Mouse (Mus musculus) splenic B cell, adult 2 months (primary cell): ENCODE data around the gene B3gat2.

Experiments
- DNase-seq: peaks from one replicate; pipeline ENCODE4 v3.0.0-alpha.2; 2011; ENCODE audit warnings: low read depth, low spot score
- H3K27me3 ChIP-seq: 2 replicates; pipeline ENCODE4 v1.6.1; 2012; ENCODE audit warnings: mild to moderate bottlenecking, low read length, moderate library complexity, mixed read lengths; ENCODE audit not compliant: control insufficient read depth, poor library complexity, insufficient read depth, severe bottlenecking
- H3K36me3 ChIP-seq: 2 replicates; pipeline ENCODE4 v1.6.1; 2012; ENCODE audit warnings: mild to moderate bottlenecking, low read length, moderate library complexity, mixed read lengths; ENCODE audit not compliant: control insufficient read depth, poor library complexity, insufficient read depth, severe bottlenecking

B3gat2 gene

GRCm38 (mm10) chr1:23865566-23865965 is 104.0 kb downstream of the B3gat2 start:
- DNase-seq = no peak
- Histone ChIP-seq H3K36me3 (no peaks in the 10 kb centered on the region; the same call in 1 of the 2 replicates), H3K27me3 (no peaks in the 10 kb centered on the region)

DNA sequence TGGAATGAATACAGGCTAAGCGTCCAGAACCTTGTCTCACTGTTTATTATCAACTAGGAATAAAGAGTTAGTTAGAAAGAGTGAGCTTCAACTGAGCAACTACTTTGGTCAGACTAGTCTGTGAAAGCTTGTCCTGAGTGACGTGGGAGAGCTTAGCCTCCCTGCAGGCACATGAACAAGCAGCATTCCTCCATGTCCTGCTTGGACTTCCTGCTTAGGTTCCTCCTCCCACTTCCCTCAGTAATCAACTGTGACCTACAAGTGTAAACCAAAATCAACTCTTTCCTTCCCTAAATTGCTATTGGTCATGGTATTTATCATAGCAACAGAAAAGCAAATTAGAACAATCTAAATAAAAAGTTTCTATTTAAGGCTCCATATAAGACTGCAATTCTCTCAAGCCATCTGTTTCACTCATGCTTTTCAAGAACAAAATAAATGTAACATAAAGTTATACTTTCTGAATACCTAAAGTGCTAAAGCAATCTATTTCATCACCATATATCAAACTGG is 105.9 kb downstream of the B3gat2 start:
- Histone ChIP-seq H3K36me3 (no peaks in the 10 kb centered on the region; the same call in 1 of the 2 replicates), H3K27me3 (no peaks in the 10 kb centered on the region)
- no peak for DNase-seq

DNA sequence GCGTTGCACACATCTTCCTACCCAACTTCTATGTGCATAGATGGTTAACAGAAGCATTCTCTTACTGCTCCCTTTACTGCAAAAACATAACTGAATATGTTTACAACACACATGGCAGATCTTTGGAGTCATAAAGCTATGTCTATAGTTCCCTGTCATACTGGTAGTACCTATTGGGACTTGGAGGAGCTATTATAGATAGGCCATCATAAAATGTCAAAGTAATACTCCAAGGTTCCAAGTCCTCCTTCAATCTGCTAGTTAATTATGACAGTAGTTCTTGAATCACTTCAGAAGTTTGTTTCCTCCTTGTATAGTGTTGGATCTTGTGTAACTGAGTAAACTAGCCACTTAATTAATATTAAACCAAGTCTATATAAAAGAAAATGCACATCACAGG is 110.6 kb downstream of the B3gat2 start:
- H3K36me3 ChIP-seq = no peaks in the 10 kb centered on the region; the same call in 1 of the 2 replicates
- DNase-seq = no peak
- no peaks in the 10 kb centered on the region for H3K27me3 ChIP-seq

GRCm38 (mm10) chr1:23882681-23883080 is 121.1 kb downstream of the B3gat2 start:
- Histone ChIP-seq H3K36me3 (no peaks in the 10 kb centered on the region), H3K27me3 (no peaks in the 10 kb centered on the region)
- DNase-seq = no peak

DNA sequence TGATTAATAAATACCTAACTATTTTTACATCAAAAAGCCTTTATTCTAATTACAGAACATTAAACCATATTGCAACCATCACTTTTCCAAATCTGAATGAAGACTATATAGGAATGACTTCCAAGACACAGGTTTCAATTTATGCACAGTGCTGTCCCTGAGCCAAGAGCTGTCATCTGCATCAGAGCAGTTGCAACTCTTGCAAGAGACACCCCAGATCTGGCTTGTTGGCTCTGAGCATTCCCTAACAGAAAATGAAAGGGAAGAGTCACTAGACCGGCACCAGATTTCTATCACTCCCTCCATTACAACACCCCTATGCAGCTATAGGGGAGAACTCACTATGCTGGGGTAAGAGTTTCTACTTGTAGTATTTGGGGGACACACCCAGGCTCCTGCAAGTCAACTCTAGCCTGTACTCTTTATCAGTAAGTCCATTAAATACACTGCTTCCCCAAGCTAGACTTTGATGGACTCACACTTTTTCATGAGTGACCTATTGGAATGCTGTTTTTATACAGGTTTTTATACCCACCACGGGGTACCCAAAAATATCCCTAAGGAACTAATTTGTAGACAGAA is 122.6 kb downstream of the B3gat2 start:
- Histone ChIP-seq H3K27me3 (no peaks in the 10 kb centered on the region), H3K36me3 (no peaks in the 10 kb centered on the region)

GRCm38 (mm10) chr1:23884914-23885313 is 123.4 kb downstream of the B3gat2 start:
- Histone ChIP-seq H3K27me3 (no peaks in the 10 kb centered on the region), H3K36me3 (no peaks in the 10 kb centered on the region)
- DNase-seq = no peak

More for the DNA sequence above, 122.6 kb downstream of the B3gat2 start:
- DNase-seq = no peak

DNA sequence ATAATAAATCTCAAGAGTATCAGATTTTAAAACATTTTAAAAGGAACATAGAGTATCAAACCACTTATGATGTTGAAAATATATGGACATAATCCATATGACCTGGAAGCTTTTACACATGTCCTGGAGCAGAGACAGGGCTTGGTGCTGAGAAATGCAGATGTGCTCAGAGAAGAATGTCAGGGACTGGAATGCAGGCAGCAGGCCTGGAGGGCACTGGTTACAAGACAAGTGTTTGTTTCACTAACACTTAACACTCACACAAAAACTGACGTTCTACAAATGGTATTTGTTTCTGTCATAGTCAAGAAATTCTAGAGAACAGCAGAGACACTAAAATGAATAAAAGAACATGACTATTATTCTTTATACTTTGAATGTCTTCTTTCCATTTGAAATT is 130.5 kb downstream of the B3gat2 start:
- Histone ChIP-seq H3K27me3 (no peaks in the 10 kb centered on the region), H3K36me3 (no peaks in the 10 kb centered on the region)
- no peak for DNase-seq
